Mouse (Mus musculus): ENCODE data around the gene Crx. TPM values are rescaled to one million over a fixed set of nuclear protein-coding genes. Genes with fewer than 3 reads are reported as not detected.

The Crx gene
- total RNA-seq, 1 experiment from 2014 or later, result not detected

DNA sequence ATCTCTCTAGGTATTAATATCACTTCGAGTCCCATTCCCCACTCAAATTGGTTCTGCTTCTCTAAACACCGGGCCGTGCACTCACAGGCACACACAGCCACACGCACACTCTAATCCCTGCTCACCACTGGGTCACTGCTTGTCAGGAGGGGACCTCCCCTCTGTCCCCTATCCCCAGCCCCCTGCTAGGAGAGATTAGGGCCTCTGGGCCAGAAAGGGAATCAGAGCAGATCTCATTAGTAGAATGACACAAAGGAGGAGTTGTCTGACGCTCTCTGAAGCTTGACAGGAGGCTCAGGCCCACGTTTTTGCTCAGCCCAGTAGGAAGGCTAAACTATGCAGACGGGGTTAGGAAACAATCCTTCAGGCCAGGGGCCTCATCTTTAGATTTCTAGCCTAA is 1.6 kb upstream of the Crx start:
- ATAC-seq (replicated peaks; ENCODE audit: low read depth, poor library complexity, severe bottlenecking), result no peak

GRCm38 (mm10) chr7:15864104-15864503 is 15.7 kb downstream of the Crx start:
- ATAC-seq (replicated peaks; ENCODE audit: low read depth, poor library complexity, severe bottlenecking), result no peak

GRCm38 (mm10) chr7:15859657-15860056 is 20.1 kb downstream of the Crx start:
- ATAC-seq (replicated peaks; ENCODE audit: low read depth, poor library complexity, severe bottlenecking), result no peak

DNA sequence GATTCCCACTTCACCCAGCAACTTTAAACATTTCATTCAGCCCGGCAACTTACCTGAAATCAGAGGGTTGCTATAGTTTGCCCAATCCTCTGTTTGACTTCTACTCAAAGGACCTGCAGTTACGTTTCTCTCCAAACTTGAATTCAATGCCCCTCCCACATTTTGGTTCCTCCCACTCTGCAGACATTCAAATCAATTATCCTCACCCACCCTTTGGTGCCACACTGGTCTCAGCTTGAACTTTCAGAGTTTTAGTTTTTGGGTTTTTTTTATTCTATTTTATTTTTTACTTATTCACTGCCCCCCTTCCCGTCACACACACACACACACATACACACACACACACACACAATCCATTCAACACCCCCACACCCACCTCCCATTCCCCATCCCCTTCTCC is 40.2 kb downstream of the Crx start, which contains the start of gene Obox6:
Obox6 (minus strand) TSS at position 101 of the 400 bp plus-strand sequence.
- ATAC-seq (replicated peaks; ENCODE audit: low read depth, poor library complexity, severe bottlenecking), result no peak

Other genes starting within 250 kb of the Crx start
- not detected in 2 replicates for gene Obox3, start 240.1 kb downstream of the Crx start, total RNA-seq (2017)
- not detected in 2 replicates for gene Obox5, start 129.8 kb downstream of the Crx start, total RNA-seq (2017)
- gene Obox6, start 40.3 kb downstream of the Crx start, total RNA-seq (2017), result not detected in 2 replicates
- gene Crxos, start 2.6 kb upstream of the Crx start, total RNA-seq (2017), result not detected in 2 replicates
- gene Selenow, start 42.4 kb upstream of the Crx start, total RNA-seq (2017), result 42.3 and 56.5 TPM in 2 replicates
- gene Nop53, start 66.1 kb upstream of the Crx start, total RNA-seq (2017), result 458 and 478 TPM in 2 replicates
- 1.0 and 1.9 TPM in 2 replicates for gene Ehd2, start 87.6 kb upstream of the Crx start, total RNA-seq (2017)
- gene Bicra, start 168.0 kb upstream of the Crx start, total RNA-seq (2017), result 1.2 and 2.5 TPM in 2 replicates
- gene Zfp541, start 181.8 kb upstream of the Crx start, total RNA-seq (2017), result not detected in 2 replicates
- 61.1 and 65.9 TPM in 2 replicates for gene Napa, start 218.5 kb upstream of the Crx start, total RNA-seq (2017)
- gene Kptn, start 239.9 kb upstream of the Crx start, total RNA-seq (2017), result 6.5 and 6.8 TPM in 2 replicates
- gene Slc8a2, start 249.9 kb upstream of the Crx start, total RNA-seq (2017), result 0.09 TPM in 1 of 2 replicates, not detected in the other

Data from common myeloid progenitor, adult 5-6 weeks (primary cell).